Mouse (Mus musculus) heart, embryonic 12.5 days (tissue): ENCODE results near the gene Prkch. TPM values are rescaled to one million over a fixed set of nuclear protein-coding genes. Genes with fewer than 3 reads are reported as not detected.

ENCODE experiments used
- ATAC-seq: fragments of 200-750 bp; cut with Nextera tagmentation; 2 replicates; pipeline ENCODE4 v1.8.0; 2017; ENCODE audit warnings: moderate TSS enrichment, moderate library complexity; ENCODE audit not compliant: insufficient number of reproducible peaks, low FRiP score
- H3K27ac ChIP-seq: fragments of 300-500 bp; sonication (generic); 2 replicates; pipeline ENCODE4 v1.5.1; 2016; ENCODE audit warnings: mild to moderate bottlenecking, moderate library complexity; ENCODE audit not compliant: poor library complexity, severe bottlenecking
- H3K27me3 ChIP-seq: fragments of 300-500 bp; sonication (generic); replicated peaks from 2 replicates; pipeline ENCODE4 v1.6.1; 2016; ENCODE audit warnings: mild to moderate bottlenecking, moderate library complexity
- H3K36me3 ChIP-seq: fragments of 300-500 bp; sonication (generic); 2 replicates; pipeline ENCODE4 v1.6.1; 2016; ENCODE audit warnings: mild to moderate bottlenecking, moderate library complexity
- H3K4me1 ChIP-seq: fragments of 300-500 bp; sonication (generic); replicated peaks from 2 replicates; pipeline ENCODE4 v1.6.1; 2016; ENCODE audit warnings: mild to moderate bottlenecking
- H3K4me2 ChIP-seq: fragments of 300-500 bp; sonication (generic); 2 replicates; pipeline ENCODE4 v1.6.1; 2016; ENCODE audit warnings: mild to moderate bottlenecking, moderate library complexity
- H3K4me3 ChIP-seq: fragments of 300-500 bp; sonication (generic); 2 replicates; pipeline ENCODE4 v1.5.1; 2016; ENCODE audit warnings: mild to moderate bottlenecking
- H3K9ac ChIP-seq: fragments of 300-500 bp; sonication (generic); 2 replicates; pipeline ENCODE4 v1.6.1; 2016; ENCODE audit warnings: mild to moderate bottlenecking, moderate library complexity
- H3K9me3 ChIP-seq: fragments of 300-500 bp; sonication (generic); replicated peaks from 2 replicates; pipeline ENCODE4 v1.6.1; 2016; ENCODE audit warnings: mild to moderate bottlenecking, moderate library complexity
- WGBS: fragments of 180-500 bp; shearing (Covaris S2); methylation state at CpG from one replicate; pipeline ENCODE4 v1.1.7; 2016; 5-methylcytosine and 5-hydroxymethylcytosine counted together
- polyA plus RNA-seq: library from polyadenylated mRNA; unstranded; fragments of >200 nt; fragmentation: Nextera tagmentation; extraction: Ambion mirVana; gene quantifications from 2 replicates; pipeline ENCODE4 v1.2.1, GENCODE M21; 2016

Prkch gene
- polyA plus RNA-seq, 1 experiment from 2014 or later, result 19.5 TPM

GRCm38 (mm10) chr12:73583318-73583717, 1.3 kb upstream of the Prkch start:
- peak overlapping the region; percentile 87; the same call in 1 of the 2 replicates for H3K4me2 ChIP-seq

GRCm38 (mm10) chr12:73583813-73584609, 585 bp upstream of the Prkch start:
- 0 out of 2 replicates have a peak, but pooled peaks cover 15% of the 10 kb centered on the region for H3K4me1 ChIP-seq
- no peaks in the 10 kb centered on the region for H3K36me3 ChIP-seq
- peak; percentile 37 for ATAC-seq
- no peaks in the 10 kb centered on the region for H3K9me3 ChIP-seq
- peak overlapping the region; percentile 64 for H3K4me3 ChIP-seq
- 4% methylated on average over 33 of the region's 33 CpGs for WGBS
- peak overlapping the region; percentile 87 for H3K4me2 ChIP-seq
- peak overlapping the region; percentile 83 for H3K27ac ChIP-seq
- H3K9ac ChIP-seq, result peak overlapping the region; percentile 82
- H3K27me3 ChIP-seq, result peaks cover 6% of the 10 kb centered on the region

More at GRCm38 (mm10) chr12:73583318-73583717, 1.3 kb upstream of the Prkch start:
- H3K4me1 ChIP-seq, result 0 out of 2 replicates have a peak, but pooled peaks cover 15% of the 10 kb centered on the region
- peak overlapping the region; percentile 83 for H3K27ac ChIP-seq
- H3K9me3 ChIP-seq, result no peaks in the 10 kb centered on the region
- no peak overlapping the region for H3K4me3 ChIP-seq
- H3K9ac ChIP-seq, result no peak overlapping the region
- no peaks in the 10 kb centered on the region for H3K36me3 ChIP-seq
- 59% methylated on average over 9 of the region's 9 CpGs for WGBS
- H3K27me3 ChIP-seq, result peaks cover 6% of the 10 kb centered on the region
- ATAC-seq, result 0 out of 2 replicates have a peak, but pooled peaks have one; percentile 22

- no peaks in the 10 kb centered on the region for H3K36me3 ChIP-seq
- no peak for ATAC-seq
- H3K27me3 ChIP-seq, result peaks cover 6% of the 10 kb centered on the region
- H3K4me2 ChIP-seq, result peak overlapping the region; percentile 87
- under 1% methylated on average over 33 of the region's 33 CpGs for WGBS
- H3K9me3 ChIP-seq, result no peaks in the 10 kb centered on the region
- H3K4me1 ChIP-seq, result 0 out of 2 replicates have a peak, but pooled peaks cover 15% of the 10 kb centered on the region
- peak overlapping the region; percentile 83 for H3K27ac ChIP-seq
- peak overlapping the region; percentile 64 for H3K4me3 ChIP-seq
- peak overlapping the region; percentile 82 for H3K9ac ChIP-seq
Observed at GRCm38 (mm10) chr12:73585241-73585801, 725 bp downstream of the Prkch start.

GRCm38 (mm10) chr12:73585850-73586249, 1.3 kb downstream of the Prkch start:
- H3K27ac ChIP-seq, result peak overlapping the region; percentile 83; the same call in 1 of the 2 replicates
- peak overlapping the region; percentile 87 for H3K4me2 ChIP-seq
- WGBS, result 7% methylated on average over 7 of the region's 7 CpGs
- 0 out of 2 replicates have a peak, but pooled peaks cover 16% of the 10 kb centered on the region for H3K4me1 ChIP-seq
- H3K36me3 ChIP-seq, result no peaks in the 10 kb centered on the region
- peak overlapping the region; percentile 82 for H3K9ac ChIP-seq
- ATAC-seq, result no peak
- peak overlapping the region; percentile 64 for H3K4me3 ChIP-seq
- H3K27me3 ChIP-seq, result peaks cover 6% of the 10 kb centered on the region
- no peaks in the 10 kb centered on the region for H3K9me3 ChIP-seq

- Histone ChIP-seq H3K4me1 (0 out of 2 replicates have a peak, but pooled peaks cover 20% of the 10 kb centered on the region), H3K4me2 (peak overlapping the region; percentile 53), H3K36me3 (no peaks in the 10 kb centered on the region), H3K27ac (no peak overlapping the region), H3K9me3 (no peaks in the 10 kb centered on the region), H3K9ac (peak overlapping the region; percentile 41; the same call in 1 of the 2 replicates), H3K27me3 (peaks cover 6% of the 10 kb centered on the region), H3K4me3 (peak overlapping the region; percentile 33)
- ATAC-seq, result no peak
- WGBS, result 33% methylated on average over 3 of the region's 3 CpGs
Observed at GRCm38 (mm10) chr12:73587262-73587661, 2.7 kb downstream of the Prkch start.

GRCm38 (mm10) chr12:73590627-73591276, 6.2 kb downstream of the Prkch start:
- Histone ChIP-seq H3K9me3 (no peaks in the 10 kb centered on the region), H3K4me1 (0 out of 2 replicates have a peak, but pooled peaks cover 10% of the 10 kb centered on the region), H3K36me3 (no peaks in the 10 kb centered on the region), H3K9ac (no peak overlapping the region), H3K27ac (peak overlapping the region; percentile 62), H3K4me3 (no peak overlapping the region), H3K4me2 (peak overlapping the region; percentile 20; the same call in 1 of the 2 replicates), H3K27me3 (peaks cover 6% of the 10 kb centered on the region)
- 74% methylated on average over 15 of the region's 15 CpGs for WGBS
- ATAC-seq, result no peak

- Histone ChIP-seq H3K4me3 (no peak overlapping the region), H3K4me2 (peak overlapping the region; percentile 20; the same call in 1 of the 2 replicates), H3K9me3 (no peaks in the 10 kb centered on the region), H3K27ac (peak overlapping the region; percentile 52; the same call in 1 of the 2 replicates), H3K9ac (no peak overlapping the region), H3K27me3 (peaks cover 6% of the 10 kb centered on the region), H3K36me3 (no peaks in the 10 kb centered on the region), H3K4me1 (0 out of 2 replicates have a peak, but pooled peaks cover 6% of the 10 kb centered on the region)
- peak; percentile 85 for ATAC-seq
- 47% methylated on average over 11 of the region's 11 CpGs for WGBS
Observed at GRCm38 (mm10) chr12:73591625-73592024, 7.0 kb downstream of the Prkch start.

GRCm38 (mm10) chr12:73593021-73593798, 8.6 kb downstream of the Prkch start:
- H3K27ac ChIP-seq, result no peak overlapping the region
- H3K4me2 ChIP-seq, result no peak overlapping the region
- WGBS, result 70% methylated on average over 12 of the region's 12 CpGs
- H3K27me3 ChIP-seq, result no peaks in the 10 kb centered on the region
- ATAC-seq, result no peak
- H3K9ac ChIP-seq, result no peak overlapping the region
- no peaks in the 10 kb centered on the region for H3K9me3 ChIP-seq
- no peak overlapping the region for H3K4me3 ChIP-seq
- H3K36me3 ChIP-seq, result no peaks in the 10 kb centered on the region
- 0 out of 2 replicates have a peak, but pooled peaks cover 10% of the 10 kb centered on the region for H3K4me1 ChIP-seq

GRCm38 (mm10) chr12:73594177-73594745, 9.7 kb downstream of the Prkch start:
- H3K4me1 ChIP-seq, result 0 out of 2 replicates have a peak, but pooled peaks cover 11% of the 10 kb centered on the region

GRCm38 (mm10) chr12:73595226-73595625, 10.6 kb downstream of the Prkch start:
- H3K27ac ChIP-seq, result no peak overlapping the region
- 55% methylated on average over 8 of the region's 8 CpGs for WGBS
- H3K4me1 ChIP-seq, result 0 out of 2 replicates have a peak, but pooled peaks cover 11% of the 10 kb centered on the region
- H3K36me3 ChIP-seq, result no peaks in the 10 kb centered on the region
- no peaks in the 10 kb centered on the region for H3K9me3 ChIP-seq
- H3K4me3 ChIP-seq, result no peak overlapping the region
- no peaks in the 10 kb centered on the region for H3K27me3 ChIP-seq
- no peak overlapping the region for H3K9ac ChIP-seq
- ATAC-seq, result no peak
- no peak overlapping the region for H3K4me2 ChIP-seq

More at GRCm38 (mm10) chr12:73594177-73594745, 9.7 kb downstream of the Prkch start:
- 76% methylated on average over 9 of the region's 9 CpGs for WGBS
- H3K36me3 ChIP-seq, result no peaks in the 10 kb centered on the region
- ATAC-seq, result no peak
- H3K4me2 ChIP-seq, result no peak overlapping the region
- no peak overlapping the region for H3K4me3 ChIP-seq
- H3K9me3 ChIP-seq, result no peaks in the 10 kb centered on the region
- H3K9ac ChIP-seq, result no peak overlapping the region
- no peak overlapping the region for H3K27ac ChIP-seq
- H3K27me3 ChIP-seq, result no peaks in the 10 kb centered on the region
